Mouse (Mus musculus): Measurements from ENCODE around the gene Tmem117. TPM values are rescaled to one million over a fixed set of nuclear protein-coding genes. Genes with fewer than 3 reads are reported as not detected.

The Tmem117 gene
- polyA plus RNA-seq, 1 experiment: 1.3 TPM

DNA sequence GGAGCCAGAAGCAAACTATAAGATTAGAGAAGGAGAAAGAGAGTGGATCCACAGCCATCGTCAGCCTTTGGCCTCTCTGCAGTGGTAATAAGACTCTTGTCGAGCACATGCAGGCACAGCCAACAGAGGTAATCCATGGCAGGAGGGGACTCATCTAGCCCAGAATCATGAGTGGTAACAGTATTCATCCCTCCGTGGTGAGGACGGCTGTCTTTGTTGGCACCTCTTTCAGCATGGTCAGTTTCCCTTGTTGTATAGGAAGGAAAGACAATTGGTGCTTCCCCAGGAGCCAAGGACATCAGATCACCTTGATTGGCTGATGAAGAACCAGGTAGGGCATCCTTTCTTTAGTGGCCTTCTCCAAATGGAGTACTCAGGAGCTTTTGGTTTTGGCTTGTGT, 479.6 kb downstream of the Tmem117 start:
- WGBS: 91% methylated on average over 4 of the region's 4 CpGs
- no peak for DNase-seq
- no peak for TF ChIP-seq CTCF (IDR thresholded peaks at IDR 0.05; ENCODE audit: insufficient read depth, low read length)
- no peak for TF ChIP-seq POLR2A (IDR thresholded peaks at IDR 0.05; ENCODE audit: borderline replicate concordance, extremely low read depth, low read depth, low read length)
- Histone ChIP-seq H3K4me3 (replicated peaks; ENCODE audit: extremely low read depth, low read depth, low read length) (no peak overlapping the region), H3K4me1 (ENCODE audit: control insufficient read depth, insufficient read depth, low read length) (no peaks in the 10 kb centered on the region)

DNA sequence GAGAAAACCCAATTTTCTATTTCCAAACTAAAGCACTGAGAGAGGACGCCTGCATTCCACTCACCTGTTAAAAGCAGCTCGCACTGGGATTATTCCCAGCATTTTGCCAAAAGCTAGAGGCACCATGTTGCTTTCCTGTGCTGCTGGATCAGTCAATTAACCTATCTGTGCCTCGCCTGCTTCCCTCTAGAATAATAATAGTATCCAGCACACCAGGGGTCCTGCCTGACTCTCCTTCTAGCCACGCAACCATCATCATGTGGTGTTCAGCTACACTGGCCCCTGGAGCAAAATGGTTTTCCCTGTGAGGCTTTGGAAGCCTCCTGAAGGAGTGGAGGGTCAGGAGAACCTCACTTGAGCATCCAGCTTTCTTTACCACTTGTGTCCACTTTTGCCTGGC, 502.4 kb downstream of the Tmem117 start:
- H3K4me3 ChIP-seq (replicated peaks; ENCODE audit: extremely low read depth, low read depth, low read length): no peak overlapping the region
- H3K4me1 ChIP-seq (ENCODE audit: control insufficient read depth, insufficient read depth, low read length): no peaks in the 10 kb centered on the region
- no peak for DNase-seq
- TF ChIP-seq POLR2A (IDR thresholded peaks at IDR 0.05; ENCODE audit: borderline replicate concordance, extremely low read depth, low read depth, low read length): no peak
- TF ChIP-seq CTCF (IDR thresholded peaks at IDR 0.05; ENCODE audit: insufficient read depth, low read length): no peak
- 67% methylated on average over 4 of the region's 4 CpGs for WGBS

DNA sequence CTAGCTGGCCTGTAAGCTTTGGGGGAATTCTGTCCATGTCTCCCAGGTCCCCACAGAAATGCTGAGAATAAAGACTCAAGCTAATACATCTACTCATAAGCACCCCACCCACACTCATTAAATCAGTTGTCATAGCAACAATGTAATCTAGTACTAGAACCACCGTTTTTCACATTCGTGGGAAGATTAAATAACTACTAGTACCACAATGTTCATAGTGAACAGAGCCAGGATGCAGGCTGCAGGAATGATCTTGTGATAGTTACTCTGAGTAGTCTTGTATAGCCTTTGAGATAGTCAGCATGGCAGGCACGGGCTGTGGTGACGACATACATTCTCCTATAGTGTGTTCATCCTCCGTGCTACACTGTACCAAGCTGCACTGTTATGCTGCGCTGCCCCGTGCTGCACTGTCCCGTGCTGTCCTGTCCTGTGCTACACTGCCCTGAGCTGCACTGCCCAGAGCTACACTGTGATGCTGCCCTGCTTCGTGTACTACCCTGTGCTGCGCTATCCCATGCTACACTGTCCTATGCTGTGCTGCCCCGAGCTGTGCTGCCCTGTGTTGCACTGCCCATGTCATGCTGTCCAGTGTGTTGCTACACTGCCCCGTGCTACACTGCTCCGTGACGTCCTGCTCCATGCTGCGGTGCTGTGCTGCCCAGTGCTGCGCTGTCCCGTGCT, 507.0 kb downstream of the Tmem117 start:
- Histone ChIP-seq H3K4me3 (replicated peaks; ENCODE audit: extremely low read depth, low read depth, low read length) (no peak overlapping the region), H3K4me1 (ENCODE audit: control insufficient read depth, insufficient read depth, low read length) (no peaks in the 10 kb centered on the region)
- no peak for TF ChIP-seq POLR2A (IDR thresholded peaks at IDR 0.05; ENCODE audit: borderline replicate concordance, extremely low read depth, low read depth, low read length)
- TF ChIP-seq CTCF (IDR thresholded peaks at IDR 0.05; ENCODE audit: insufficient read depth, low read length): no peak
- DNase-seq: no peak
- 90% methylated on average over 17 of the region's 17 CpGs for WGBS

DNA sequence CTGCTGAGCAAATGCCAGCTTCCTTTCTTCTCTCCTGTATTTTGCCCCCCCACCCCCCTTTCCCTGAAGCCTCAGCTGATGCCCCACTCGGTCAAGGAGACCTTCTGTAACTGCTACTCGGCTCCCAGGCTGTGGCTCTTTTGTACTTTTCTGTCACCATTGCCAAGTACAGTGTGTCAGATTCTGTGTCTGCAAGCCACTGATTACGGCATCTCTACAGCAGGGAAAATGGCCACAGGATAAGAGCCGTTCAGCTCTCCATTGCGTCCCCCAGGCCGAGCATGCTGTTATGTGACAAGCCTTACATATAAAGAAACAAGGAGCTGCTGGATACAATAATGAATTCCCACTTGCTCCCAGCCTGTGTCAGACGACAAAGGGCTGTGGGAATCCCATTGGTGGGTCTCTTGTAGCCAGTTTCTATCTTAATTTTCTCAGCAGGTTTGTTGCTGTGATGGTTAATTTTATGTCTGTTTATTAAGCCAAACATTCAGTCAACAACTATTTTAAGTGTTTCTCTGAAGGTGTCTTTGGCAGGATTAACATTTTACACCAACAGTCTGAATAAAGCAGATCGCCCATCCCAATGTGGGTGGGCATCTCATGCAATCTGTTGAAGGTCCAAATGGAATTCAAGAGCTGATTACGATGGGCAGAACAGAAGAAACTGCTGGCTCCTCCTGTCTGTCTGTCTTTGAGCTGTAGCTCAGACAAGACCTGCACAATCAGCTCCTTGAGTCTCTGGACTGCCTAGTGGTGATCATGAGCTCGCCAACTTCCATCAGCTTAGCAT, 508.2 kb downstream of the Tmem117 start:
- DNase-seq: no peak
- Histone ChIP-seq H3K4me1 (ENCODE audit: control insufficient read depth, insufficient read depth, low read length) (no peaks in the 10 kb centered on the region), H3K4me3 (replicated peaks; ENCODE audit: extremely low read depth, low read depth, low read length) (no peak overlapping the region)
- WGBS: 75% methylated on average over 10 of the region's 10 CpGs
- TF ChIP-seq POLR2A (IDR thresholded peaks at IDR 0.05; ENCODE audit: borderline replicate concordance, extremely low read depth, low read depth, low read length) (no peak), CTCF (IDR thresholded peaks at IDR 0.05; ENCODE audit: insufficient read depth, low read length) (no peak)

DNA sequence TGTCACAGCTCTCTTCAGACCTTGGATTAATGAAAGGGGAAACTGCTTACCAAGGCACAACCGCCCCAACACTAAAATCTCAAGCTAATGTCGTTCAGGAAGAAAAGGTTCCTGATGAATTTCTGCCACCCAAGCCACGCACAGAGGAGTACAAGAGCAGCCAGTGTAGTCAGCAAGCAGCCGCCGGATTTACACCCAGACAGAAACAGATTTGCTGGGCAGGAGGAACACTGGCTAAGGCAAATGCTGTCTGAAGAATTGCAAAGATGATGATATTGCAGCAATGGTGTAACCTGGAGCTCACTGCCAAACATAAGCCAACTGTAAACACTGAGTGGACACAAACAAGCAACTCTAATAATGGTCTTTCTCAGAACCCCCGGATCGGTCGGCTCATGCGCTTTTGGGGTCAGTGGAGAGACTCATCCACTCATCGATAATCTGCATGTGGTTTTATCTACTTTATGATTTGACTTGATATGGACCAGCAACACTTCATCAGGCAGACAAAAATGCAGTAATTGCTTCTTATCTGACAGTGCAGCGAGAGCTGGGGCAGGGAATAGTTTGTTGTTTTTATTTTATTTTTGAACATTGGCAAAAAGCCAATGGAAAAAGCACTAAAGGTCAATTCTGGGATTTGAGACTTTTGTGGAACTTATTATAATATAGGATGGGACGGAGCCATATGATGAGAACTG, 509.8 kb downstream of the Tmem117 start:
- TF ChIP-seq POLR2A (IDR thresholded peaks at IDR 0.05; ENCODE audit: borderline replicate concordance, extremely low read depth, low read depth, low read length): no peak
- TF ChIP-seq CTCF (IDR thresholded peaks at IDR 0.05; ENCODE audit: insufficient read depth, low read length): no peak
- no peaks in the 10 kb centered on the region for H3K4me1 ChIP-seq (ENCODE audit: control insufficient read depth, insufficient read depth, low read length)
- no peak for DNase-seq
- no peak overlapping the region for H3K4me3 ChIP-seq (replicated peaks; ENCODE audit: extremely low read depth, low read depth, low read length)
- 49% methylated on average over 12 of the region's 12 CpGs for WGBS

DNA sequence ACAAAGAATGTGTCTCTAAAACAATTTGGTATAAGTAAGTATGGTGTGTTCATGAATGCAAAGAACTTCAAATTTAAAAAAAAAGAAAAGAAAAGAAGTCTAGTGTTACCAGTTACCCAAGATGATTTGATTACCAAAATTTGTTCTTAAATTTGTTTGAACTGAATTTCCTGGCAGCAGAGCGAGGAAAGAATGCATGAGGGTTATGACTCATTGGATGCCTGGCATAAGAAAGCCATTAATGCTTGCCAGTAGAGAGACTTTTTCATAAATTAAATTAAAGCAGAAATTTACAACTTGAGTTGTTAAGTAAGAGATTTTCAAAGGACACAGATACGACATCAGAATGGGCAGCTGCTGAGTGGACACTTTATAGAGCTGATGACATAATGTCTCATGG, 515.1 kb downstream of the Tmem117 start:
- 43% methylated on average over 2 of the region's 2 CpGs for WGBS

DNA sequence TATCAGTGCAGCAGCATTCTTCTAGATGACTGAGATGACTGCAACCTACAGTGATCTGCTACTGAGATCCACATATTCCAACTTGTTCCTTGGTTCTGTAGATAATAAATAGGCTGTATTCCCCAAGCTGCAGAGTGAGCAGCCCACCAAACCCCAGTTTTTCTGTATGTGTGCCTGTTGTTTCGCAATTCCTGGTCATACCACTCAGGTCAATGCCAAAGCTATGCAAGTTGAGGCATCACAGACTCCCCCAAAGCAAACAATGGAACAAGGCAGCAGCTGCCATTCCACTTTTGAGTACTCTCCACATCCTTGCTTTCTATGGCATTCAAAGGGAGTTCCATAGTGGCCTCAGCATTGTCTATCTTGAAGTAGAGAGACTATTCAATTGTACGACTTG, 516.1 kb downstream of the Tmem117 start:
- WGBS: 65% methylated on average over 2 of the region's 2 CpGs
- Histone ChIP-seq H3K4me1 (ENCODE audit: control insufficient read depth, insufficient read depth, low read length) (no peaks in the 10 kb centered on the region), H3K4me3 (replicated peaks; ENCODE audit: extremely low read depth, low read depth, low read length) (no peak overlapping the region)
- TF ChIP-seq CTCF (IDR thresholded peaks at IDR 0.05; ENCODE audit: insufficient read depth, low read length) (no peak), POLR2A (IDR thresholded peaks at IDR 0.05; ENCODE audit: borderline replicate concordance, extremely low read depth, low read depth, low read length) (no peak)
- DNase-seq: no peak

More for the DNA sequence above, 515.1 kb downstream of the Tmem117 start:
- Histone ChIP-seq H3K4me3 (replicated peaks; ENCODE audit: extremely low read depth, low read depth, low read length) (no peak overlapping the region), H3K4me1 (ENCODE audit: control insufficient read depth, insufficient read depth, low read length) (no peaks in the 10 kb centered on the region)
- no peak for DNase-seq
- TF ChIP-seq POLR2A (IDR thresholded peaks at IDR 0.05; ENCODE audit: borderline replicate concordance, extremely low read depth, low read depth, low read length) (no peak), CTCF (IDR thresholded peaks at IDR 0.05; ENCODE audit: insufficient read depth, low read length) (no peak)

Other genes with a start within 250 kb of the Tmem117 start
- gene Adamts20, start 163.8 kb upstream of the Tmem117 start, polyA plus RNA-seq (2012; rRNA removed): 0.40 and 1.1 TPM in 2 replicates
- 1.7 and 2.2 TPM in 2 replicates for gene Pus7l, start 85.7 kb upstream of the Tmem117 start, polyA plus RNA-seq (2012; rRNA removed)
- 7.8 and 9.8 TPM in 2 replicates for gene Irak4, start 85.6 kb upstream of the Tmem117 start, polyA plus RNA-seq (2012; rRNA removed)
- 20.7 and 30.9 TPM in 2 replicates for gene Twf1, start 39.3 kb upstream of the Tmem117 start, polyA plus RNA-seq (2012; rRNA removed)